Mouse (Mus musculus) stomach, postnatal 0 days (tissue): ENCODE measurements at regions not wholly inside any gene's neighbourhood (a gene's known extent, or its start where the extent isn't known, plus 50 kb on each side); places are given as distances from the start of the nearest gene placed in this dataset.

Source experiments
- CTCF ChIP-seq: IDR thresholded peaks from 2 replicates; pipeline ENCODE4 v1.5.1; 2016; ENCODE audit warnings: antibody characterized with exemption, low read depth, mild to moderate bottlenecking, moderate library complexity
- EP300 ChIP-seq: optimal IDR thresholded peaks from 2 replicates; pipeline ENCODE3; 2016; ENCODE audit warnings: antibody characterized with exemption

DNA sequence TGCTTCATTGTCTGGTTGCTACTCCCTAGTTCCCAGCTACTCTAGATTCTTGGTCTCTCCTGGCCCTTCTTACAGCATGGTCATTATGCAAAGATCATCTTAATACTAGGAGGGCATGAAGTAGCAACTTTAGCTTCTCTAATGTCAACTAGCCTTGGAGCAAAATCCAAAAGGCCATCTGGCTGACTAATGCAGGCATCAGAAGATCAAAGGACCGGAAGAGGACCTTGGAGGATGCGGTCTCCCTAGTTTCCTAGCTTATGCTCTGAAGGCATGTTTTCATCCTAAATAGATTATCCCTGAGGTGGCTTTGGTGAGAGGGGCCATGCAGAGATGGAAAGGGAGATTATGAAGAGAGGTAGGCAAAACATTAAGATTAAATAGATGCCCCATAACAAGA, 75.7 kb upstream of the Frmd6 start:
- TF ChIP-seq CTCF (no peak), EP300 (no peak)
